In the genomic region with DNA sequence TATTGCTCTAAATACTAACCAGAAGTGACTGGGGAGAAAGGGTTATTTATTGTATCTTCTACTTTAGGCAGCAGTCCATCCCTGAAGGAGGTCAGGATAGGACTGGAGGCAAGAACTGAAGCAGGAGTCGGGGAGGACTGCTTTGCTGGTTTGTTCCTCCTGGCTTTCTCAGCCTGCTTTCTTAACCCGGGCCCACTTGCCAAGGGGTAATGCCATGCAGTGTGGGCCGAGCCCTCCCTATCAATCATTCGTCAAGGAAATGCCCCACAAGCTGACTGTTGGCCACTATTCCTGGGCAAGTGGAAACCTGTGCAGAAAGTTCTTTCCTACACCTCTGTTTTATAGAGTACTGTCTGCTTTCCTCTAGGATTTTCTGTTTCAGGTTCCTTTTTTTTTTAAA, we compare ENCODE assay signal across 17 mouse cellular contexts.
"Had no signal": no experiment of that assay in that cellular context is flagged by ENCODE, and none has a peak within 500 bp of the region (broad histone marks: within the 10 kb centered on the region; RNA-seq: fewer than 3 reads in every experiment).

No protein-coding gene starts in this region.

- H3K36me3 ChIP-seq: intestine, embryonic 15.5 days; liver, embryonic 15.5 days; midbrain, embryonic 13.5 days had no signal

- H3K9ac ChIP-seq: intestine, embryonic 15.5 days; limb, embryonic 13.5 days; liver, embryonic 12.5 days; liver, embryonic 15.5 days; lung, embryonic 15.5 days; midbrain, embryonic 13.5 days had no signal

- ATAC-seq: intestine, embryonic 15.5 days; liver, embryonic 12.5 days; midbrain, embryonic 13.5 days had no signal

- H3K27ac ChIP-seq: intestine, embryonic 15.5 days; layer of hippocampus, adult 2 months; limb, embryonic 10.5 days; limb, embryonic 13.5 days; liver, embryonic 12.5 days; liver, embryonic 15.5 days; lung, embryonic 15.5 days; midbrain, embryonic 10.5 days; midbrain, embryonic 13.5 days had no signal

- H3K27me3 ChIP-seq: intestine, embryonic 15.5 days; limb, embryonic 13.5 days; liver, embryonic 12.5 days; liver, embryonic 15.5 days; lung, embryonic 15.5 days; megakaryocyte, embryonic 14.5 days; midbrain, embryonic 13.5 days had no signal

- H3K4me2 ChIP-seq: intestine, embryonic 15.5 days; limb, embryonic 13.5 days; liver, embryonic 12.5 days; liver, embryonic 15.5 days; lung, embryonic 15.5 days; midbrain, embryonic 13.5 days had no signal

- H3K9me3 ChIP-seq: intestine, embryonic 15.5 days; limb, embryonic 10.5 days; limb, embryonic 13.5 days; liver, embryonic 12.5 days; liver, embryonic 15.5 days; lung, embryonic 15.5 days; megakaryocyte, embryonic 14.5 days; midbrain, embryonic 10.5 days; midbrain, embryonic 13.5 days had no signal

- H3K4me3 ChIP-seq: intestine, embryonic 15.5 days; layer of hippocampus, adult 2 months; limb, embryonic 10.5 days; limb, embryonic 13.5 days; liver, embryonic 12.5 days; liver, embryonic 15.5 days; lung, embryonic 15.5 days; megakaryocyte, embryonic 14.5 days; midbrain, embryonic 10.5 days; midbrain, embryonic 13.5 days had no signal

- DNase-seq: layer of hippocampus, adult 9-11 months; liver; lung, adult 18-20 months; lung, postnatal 10 days; lung, postnatal 36 days; thymus, adult 18-20 months; thymus, postnatal 4 days had no signal

- H3K4me1 ChIP-seq: intestine, embryonic 15.5 days; limb, embryonic 10.5 days; limb, embryonic 13.5 days; liver, embryonic 12.5 days; liver, embryonic 15.5 days; lung, embryonic 15.5 days; midbrain, embryonic 10.5 days; midbrain, embryonic 13.5 days had no signal
